Mouse (Mus musculus): ENCODE measurements around the gene Slc35f1. TPM values are rescaled to one million over a fixed set of nuclear protein-coding genes. Genes with fewer than 3 reads are reported as not detected.

Slc35f1 gene
- polyA plus RNA-seq, 1 experiment, result not detected

DNA sequence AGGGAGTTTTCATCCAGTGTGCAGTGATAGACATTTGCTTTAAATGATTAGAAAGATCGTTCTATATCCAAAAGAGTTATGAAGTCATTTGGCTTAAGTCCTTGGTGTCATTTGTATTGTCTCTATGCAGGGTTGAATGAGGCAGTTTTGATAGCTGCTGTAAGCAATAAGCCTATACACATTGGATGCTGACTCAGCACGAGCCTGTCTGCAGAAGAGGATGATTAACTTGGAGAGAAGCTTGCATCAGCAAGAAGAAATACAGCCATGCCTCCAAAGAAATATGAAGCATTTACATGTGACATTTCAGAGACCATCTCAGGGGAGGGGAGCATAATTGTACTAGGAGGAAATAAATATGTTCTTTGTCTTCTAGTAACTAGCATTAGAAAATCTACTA is 19.1 kb downstream of the Slc35f1 start:
- Histone ChIP-seq H3K4me3 (ENCODE audit: insufficient read depth, poor library complexity, severe bottlenecking) (no peak overlapping the region), H3ac (ENCODE audit: control insufficient read depth, insufficient read length, low read depth) (no peak overlapping the region), H3K36me3 (ENCODE audit: control insufficient read depth, insufficient read depth) (no peaks in the 10 kb centered on the region), H3K79me3 (ENCODE audit: low read depth) (no peaks in the 10 kb centered on the region), H3K27me3 (ENCODE audit: control insufficient read depth, insufficient read depth, insufficient read length) (no peaks in the 10 kb centered on the region), H3K79me2 (ENCODE audit: control insufficient read depth, insufficient read depth) (no peaks in the 10 kb centered on the region)
- TF ChIP-seq USF1 (IDR thresholded peaks at IDR 0.05; ENCODE audit: low read depth), result no peak
- TF ChIP-seq CTCF (IDR thresholded peaks at IDR 0.05; ENCODE audit: control insufficient read depth, insufficient read depth, insufficient read length), result no peak
- TF ChIP-seq MYOD1 (IDR thresholded peaks at IDR 0.05; ENCODE audit: control insufficient read depth, insufficient read length, low read depth), result no peak

DNA sequence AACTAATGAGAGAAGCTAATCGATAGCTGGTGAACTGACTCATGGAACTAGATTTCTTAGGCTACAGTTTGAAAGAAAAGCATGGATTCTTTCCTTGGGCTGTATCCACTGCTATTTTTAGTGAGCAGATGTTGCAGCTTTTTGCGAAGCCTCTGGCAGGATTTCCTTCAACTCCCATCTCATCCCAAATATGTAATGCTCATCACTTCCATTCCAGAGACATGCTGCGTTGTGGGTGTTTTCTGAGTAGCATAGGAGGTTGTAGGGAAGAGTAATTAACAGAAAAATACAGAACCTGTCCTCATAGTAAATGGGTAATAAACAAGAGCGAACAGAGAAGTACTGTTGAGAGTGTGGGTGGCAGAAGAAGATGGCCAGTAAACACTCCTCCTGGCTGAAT is 21.8 kb downstream of the Slc35f1 start:
- no peak overlapping the region for H3ac ChIP-seq (ENCODE audit: control insufficient read depth, insufficient read length, low read depth)
- no peak for TF ChIP-seq MYOD1 (IDR thresholded peaks at IDR 0.05; ENCODE audit: control insufficient read depth, insufficient read length, low read depth)
- TF ChIP-seq MYOG (IDR thresholded peaks at IDR 0.05; ENCODE audit: control insufficient read depth, extremely low read depth, insufficient read length), result no peak
- no peak for TF ChIP-seq CTCF (IDR thresholded peaks at IDR 0.05; ENCODE audit: control insufficient read depth, insufficient read depth, insufficient read length)
- no peak for TF ChIP-seq USF1 (IDR thresholded peaks at IDR 0.05; ENCODE audit: low read depth)
- TF ChIP-seq CEBPB (IDR thresholded peaks at IDR 0.05; ENCODE audit: low read depth), result no peak
- no peak for TF ChIP-seq FOSL1 (IDR thresholded peaks at IDR 0.05; ENCODE audit: insufficient read depth, low read length, poor library complexity, severe bottlenecking)
- TF ChIP-seq MAX (IDR thresholded peaks at IDR 0.05), result no peak
- no peaks in the 10 kb centered on the region for H3K79me3 ChIP-seq (ENCODE audit: low read depth)

GRCm38 (mm10) chr10:52714557-52714956 is 24.2 kb downstream of the Slc35f1 start:
- H3K79me3 ChIP-seq (ENCODE audit: low read depth), result no peaks in the 10 kb centered on the region
- no peak overlapping the region for H3ac ChIP-seq (ENCODE audit: control insufficient read depth, insufficient read length, low read depth)
- no peak overlapping the region for H3K4me3 ChIP-seq (ENCODE audit: insufficient read depth, poor library complexity, severe bottlenecking)
- TF ChIP-seq USF1 (IDR thresholded peaks at IDR 0.05; ENCODE audit: low read depth), result no peak
- TF ChIP-seq MYOG (IDR thresholded peaks at IDR 0.05; ENCODE audit: control insufficient read depth, extremely low read depth, insufficient read length), result no peak
- no peak for TF ChIP-seq CTCF (IDR thresholded peaks at IDR 0.05; ENCODE audit: control insufficient read depth, insufficient read depth, insufficient read length)
- no peak for TF ChIP-seq FOSL1 (IDR thresholded peaks at IDR 0.05; ENCODE audit: insufficient read depth, low read length, poor library complexity, severe bottlenecking)
- no peak for TF ChIP-seq MYOD1 (IDR thresholded peaks at IDR 0.05; ENCODE audit: control insufficient read depth, insufficient read length, low read depth)
- TF ChIP-seq MAX (IDR thresholded peaks at IDR 0.05), result no peak
- no peak for TF ChIP-seq CEBPB (IDR thresholded peaks at IDR 0.05; ENCODE audit: low read depth)
- H3K27me3 ChIP-seq (ENCODE audit: control insufficient read depth, insufficient read depth, insufficient read length), result no peaks in the 10 kb centered on the region
- H3K79me2 ChIP-seq (ENCODE audit: control insufficient read depth, insufficient read depth), result no peaks in the 10 kb centered on the region
- no peaks in the 10 kb centered on the region for H3K36me3 ChIP-seq (ENCODE audit: control insufficient read depth, insufficient read depth)

More for the DNA sequence above, 21.8 kb downstream of the Slc35f1 start:
- Histone ChIP-seq H3K27me3 (ENCODE audit: control insufficient read depth, insufficient read depth, insufficient read length) (no peaks in the 10 kb centered on the region), H3K79me2 (ENCODE audit: control insufficient read depth, insufficient read depth) (no peaks in the 10 kb centered on the region), H3K4me3 (ENCODE audit: insufficient read depth, poor library complexity, severe bottlenecking) (no peak overlapping the region), H3K36me3 (ENCODE audit: control insufficient read depth, insufficient read depth) (no peaks in the 10 kb centered on the region)

GRCm38 (mm10) chr10:52715146-52715545 is 24.8 kb downstream of the Slc35f1 start:
- Histone ChIP-seq H3K79me2 (ENCODE audit: control insufficient read depth, insufficient read depth) (no peaks in the 10 kb centered on the region), H3K79me3 (ENCODE audit: low read depth) (no peaks in the 10 kb centered on the region), H3K4me3 (ENCODE audit: insufficient read depth, poor library complexity, severe bottlenecking) (no peak overlapping the region), H3ac (ENCODE audit: control insufficient read depth, insufficient read length, low read depth) (no peak overlapping the region), H3K36me3 (ENCODE audit: control insufficient read depth, insufficient read depth) (no peaks in the 10 kb centered on the region), H3K27me3 (ENCODE audit: control insufficient read depth, insufficient read depth, insufficient read length) (no peaks in the 10 kb centered on the region)
- TF ChIP-seq MYOD1 (IDR thresholded peaks at IDR 0.05; ENCODE audit: control insufficient read depth, insufficient read length, low read depth), result no peak
- TF ChIP-seq CTCF (IDR thresholded peaks at IDR 0.05; ENCODE audit: control insufficient read depth, insufficient read depth, insufficient read length), result no peak
- TF ChIP-seq USF1 (IDR thresholded peaks at IDR 0.05; ENCODE audit: low read depth), result no peak
- TF ChIP-seq FOSL1 (IDR thresholded peaks at IDR 0.05; ENCODE audit: insufficient read depth, low read length, poor library complexity, severe bottlenecking), result no peak
- no peak for TF ChIP-seq MYOG (IDR thresholded peaks at IDR 0.05; ENCODE audit: control insufficient read depth, extremely low read depth, insufficient read length)
- no peak for TF ChIP-seq MAX (IDR thresholded peaks at IDR 0.05)
- TF ChIP-seq CEBPB (IDR thresholded peaks at IDR 0.05; ENCODE audit: low read depth), result no peak

- Histone ChIP-seq H3K79me2 (ENCODE audit: control insufficient read depth, insufficient read depth) (no peaks in the 10 kb centered on the region), H3K27me3 (ENCODE audit: control insufficient read depth, insufficient read depth, insufficient read length) (no peaks in the 10 kb centered on the region)
- no peak for TF ChIP-seq FOSL1 (IDR thresholded peaks at IDR 0.05; ENCODE audit: insufficient read depth, low read length, poor library complexity, severe bottlenecking)
These were observed 28.0 kb downstream of the Slc35f1 start for GRCm38 (mm10) chr10:52718199-52718917.

GRCm38 (mm10) chr10:52726674-52727073 is 36.3 kb downstream of the Slc35f1 start:
- Histone ChIP-seq H3K4me3 (ENCODE audit: insufficient read depth, poor library complexity, severe bottlenecking) (no peak overlapping the region), H3K36me3 (ENCODE audit: control insufficient read depth, insufficient read depth) (no peaks in the 10 kb centered on the region), H3K79me3 (ENCODE audit: low read depth) (no peaks in the 10 kb centered on the region), H3K79me2 (ENCODE audit: control insufficient read depth, insufficient read depth) (no peaks in the 10 kb centered on the region), H3ac (ENCODE audit: control insufficient read depth, insufficient read length, low read depth) (no peak overlapping the region), H3K27me3 (ENCODE audit: control insufficient read depth, insufficient read depth, insufficient read length) (no peaks in the 10 kb centered on the region)
- TF ChIP-seq USF1 (IDR thresholded peaks at IDR 0.05; ENCODE audit: low read depth) (no peak), CEBPB (IDR thresholded peaks at IDR 0.05; ENCODE audit: low read depth) (no peak), MYOD1 (IDR thresholded peaks at IDR 0.05; ENCODE audit: control insufficient read depth, insufficient read length, low read depth) (no peak), FOSL1 (IDR thresholded peaks at IDR 0.05; ENCODE audit: insufficient read depth, low read length, poor library complexity, severe bottlenecking) (no peak), MAX (IDR thresholded peaks at IDR 0.05) (no peak), CTCF (IDR thresholded peaks at IDR 0.05; ENCODE audit: control insufficient read depth, insufficient read depth, insufficient read length) (no peak), MYOG (IDR thresholded peaks at IDR 0.05; ENCODE audit: control insufficient read depth, extremely low read depth, insufficient read length) (no peak)

More at GRCm38 (mm10) chr10:52718199-52718917, 28.0 kb downstream of the Slc35f1 start:
- H3K4me3 ChIP-seq (ENCODE audit: insufficient read depth, poor library complexity, severe bottlenecking), result no peak overlapping the region
- no peaks in the 10 kb centered on the region for H3K79me3 ChIP-seq (ENCODE audit: low read depth)
- no peak overlapping the region for H3ac ChIP-seq (ENCODE audit: control insufficient read depth, insufficient read length, low read depth)
- no peaks in the 10 kb centered on the region for H3K36me3 ChIP-seq (ENCODE audit: control insufficient read depth, insufficient read depth)
